Mouse (Mus musculus): ENCODE data around the gene Mrps18b. TPM values are rescaled to one million over a fixed set of nuclear protein-coding genes. Genes with fewer than 3 reads are reported as not detected.

The Mrps18b gene
- polyA plus RNA-seq (2017; shearing (Covaris generic)): 93.2 TPM

DNA sequence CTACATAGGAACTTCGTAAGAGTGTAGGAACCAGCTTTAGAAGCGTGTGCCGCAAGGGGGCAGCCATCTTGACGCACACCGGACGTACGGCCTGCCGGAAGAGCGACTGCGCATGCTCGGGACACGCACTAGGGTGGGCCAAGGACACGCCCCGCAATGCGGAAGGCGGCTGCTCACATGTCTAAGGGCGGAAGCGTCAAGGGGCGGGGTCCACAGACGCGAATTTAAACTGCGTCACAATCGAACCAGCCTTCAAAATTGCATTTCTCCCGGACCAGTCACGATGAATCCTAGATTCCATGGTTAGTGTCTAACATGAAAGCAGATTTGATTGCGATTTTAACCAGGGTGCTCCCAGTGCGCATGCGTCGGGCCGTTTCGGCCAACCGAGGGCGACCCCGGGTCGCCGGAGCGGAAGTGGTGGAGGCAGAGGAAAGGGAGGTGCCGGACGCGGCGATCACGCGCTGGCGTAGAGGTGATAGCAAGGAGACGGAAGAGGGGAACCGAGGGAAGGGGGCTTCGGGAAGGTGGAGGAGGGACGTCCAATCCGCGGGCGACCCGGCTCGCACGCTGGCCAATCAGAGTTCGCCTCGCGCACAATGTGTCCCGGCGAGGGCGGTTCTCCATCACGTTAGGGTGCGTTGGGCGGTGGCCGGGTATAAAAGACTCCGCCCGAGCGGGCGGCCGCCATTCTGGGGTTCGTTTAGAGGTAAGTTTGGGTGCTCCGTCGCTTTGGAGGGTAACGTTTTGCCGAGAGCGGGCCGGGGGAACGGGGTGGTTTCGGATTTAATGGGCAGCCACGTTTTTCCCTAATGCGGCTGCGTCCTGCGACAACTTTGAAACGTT lies at the start of gene Mrps18b, which contains the start of gene Ppp1r10:
TSS of gene Mrps18b (minus strand) at position 93 of the 846 bp plus-strand sequence.
TSS of gene Ppp1r10 (plus strand) at position 138 of the 846 bp plus-strand sequence.

DNA sequence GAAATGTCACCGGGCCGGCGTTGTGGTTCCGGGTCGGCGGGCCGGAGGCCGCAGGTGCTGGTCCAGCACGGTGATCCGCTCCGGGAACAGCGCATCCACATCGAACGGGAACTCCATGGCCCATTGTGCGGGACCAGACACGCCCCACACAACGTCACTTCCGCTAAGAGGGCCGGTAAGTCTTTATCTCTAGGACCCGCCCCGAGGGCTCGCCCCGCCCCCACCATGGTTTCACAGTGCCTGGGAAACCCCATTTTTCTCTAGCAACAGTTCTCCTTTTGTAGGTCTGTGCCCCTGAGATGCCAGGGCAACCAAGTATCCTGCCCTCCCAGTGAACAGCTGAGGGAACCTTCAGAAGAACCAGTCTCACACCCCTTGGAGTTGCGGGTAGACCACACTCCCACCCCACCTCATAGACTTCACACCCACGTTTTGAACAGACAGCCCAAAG lies 6.2 kb downstream of the Mrps18b start, which contains the start of gene Atat1:
TSS of gene Atat1 (minus strand) at position 157 of the 451 bp plus-strand sequence.

GRCm38 (mm10) chr17:35896781-35897643 lies 19.2 kb downstream of the Mrps18b start, which contains the start of gene 2310061I04Rik:
2310061I04Rik (minus strand) TSS chr17:35897431.

DNA sequence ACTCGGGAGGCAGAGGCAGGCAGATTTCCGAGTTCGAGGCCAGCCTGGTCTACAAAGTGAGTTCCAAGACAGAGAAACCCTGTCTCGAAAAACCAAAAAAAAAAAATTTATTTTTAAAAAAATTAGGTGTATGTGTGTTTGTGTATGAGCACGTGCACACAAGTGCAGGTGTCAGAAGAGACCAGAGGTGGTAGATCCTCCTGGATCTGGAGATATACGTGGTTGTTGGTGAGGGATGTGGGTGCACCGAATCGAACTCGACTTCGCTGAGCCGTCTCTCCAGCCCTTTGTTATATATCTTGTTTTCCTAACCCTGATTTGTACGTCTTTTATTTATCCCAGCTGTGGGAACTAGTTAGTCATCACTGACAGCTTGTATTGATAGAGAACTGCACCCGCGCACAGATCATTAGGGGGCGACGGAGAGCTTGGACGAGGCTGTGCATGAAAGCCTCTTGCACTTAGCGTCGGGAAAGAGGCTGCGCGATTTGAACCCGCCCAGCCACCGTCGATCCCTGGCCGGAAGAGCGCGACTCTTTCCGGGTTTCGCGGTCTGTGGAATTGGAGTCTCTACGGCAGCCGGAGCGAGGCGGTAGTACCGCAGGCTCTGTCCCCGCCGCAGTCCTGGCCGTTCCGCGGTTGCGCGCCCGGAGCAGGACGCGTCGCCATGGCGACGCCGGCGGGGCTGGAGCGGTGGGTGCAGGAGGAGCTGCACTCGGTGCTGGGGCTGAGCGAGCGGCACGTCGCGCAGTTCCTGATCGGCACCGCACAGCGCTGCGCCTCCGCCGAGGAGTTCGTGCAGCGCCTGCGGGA lies 36.7 kb downstream of the Mrps18b start, which contains the start of gene Dhx16:
TSS of gene Dhx16 (plus strand) at position 575 of the 813 bp plus-strand sequence.

DNA sequence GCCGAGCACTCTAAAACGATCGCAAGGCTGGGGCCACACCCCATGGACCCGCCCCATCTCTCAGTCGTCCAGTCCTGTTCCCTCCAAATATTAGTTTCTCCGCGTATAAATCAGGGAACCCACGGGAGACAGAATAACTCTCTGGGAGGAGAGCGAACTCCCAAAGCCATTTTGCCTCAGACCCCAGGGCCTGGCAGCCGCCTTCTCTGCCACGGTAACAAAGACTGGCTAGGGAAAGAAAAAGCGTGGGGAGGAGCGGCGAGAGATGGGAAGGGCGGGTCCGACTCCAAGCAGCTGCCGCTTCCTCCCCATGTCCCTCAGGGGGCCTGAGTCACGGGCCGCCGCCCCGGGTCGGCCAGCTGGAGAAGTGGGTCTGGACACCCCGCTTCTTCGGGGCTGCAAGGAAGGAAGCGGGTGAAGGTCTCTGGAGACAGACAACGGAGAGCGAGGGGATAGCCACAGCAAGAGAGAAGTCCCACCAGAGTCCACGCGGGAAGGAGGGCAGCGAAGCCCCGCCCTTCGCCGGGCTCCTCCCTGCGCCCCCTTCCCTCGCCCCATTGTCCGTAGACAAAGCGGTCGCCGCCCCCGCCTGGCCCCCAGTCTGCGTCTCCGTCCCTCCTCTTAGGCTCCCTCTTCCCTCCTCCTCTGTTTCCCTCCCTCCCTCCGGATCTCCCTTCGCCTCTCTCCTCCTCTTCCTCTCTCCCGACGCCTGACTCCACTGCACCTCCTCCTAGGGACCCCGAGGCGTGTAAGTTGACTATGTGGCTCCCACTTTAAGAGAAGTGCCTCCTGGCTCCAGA lies 50.5 kb downstream of the Mrps18b start, which contains the start of gene Ppp1r18:
TSS of gene Ppp1r18 (plus strand) at position 113 of the 800 bp plus-strand sequence.

GRCm38 (mm10) chr17:35861198-35861857 lies 54.9 kb downstream of the Mrps18b start, which contains the start of gene Nrm:
Nrm (plus strand) TSS chr17:35861318.

Other genes with a start within 250 kb of the Mrps18b start
- gene Vars2, start 248.8 kb downstream of the Mrps18b start, polyA plus RNA-seq (2017; shearing (Covaris generic)): 17.0 TPM
- gene Gtf2h4, start 242.7 kb downstream of the Mrps18b start, polyA plus RNA-seq (2017; shearing (Covaris generic)): 14.7 TPM
- 11.5 TPM for gene Ddr1, start 211.8 kb downstream of the Mrps18b start, polyA plus RNA-seq (2017; shearing (Covaris generic))
- gene Ier3, start 94.7 kb downstream of the Mrps18b start, polyA plus RNA-seq (2017; shearing (Covaris generic)): 29.2 TPM
- gene Flot1, start 93.2 kb downstream of the Mrps18b start, polyA plus RNA-seq (2017; shearing (Covaris generic)): 52.6 TPM
- gene Tubb5, start 78.1 kb downstream of the Mrps18b start, polyA plus RNA-seq (2017; shearing (Covaris generic)): 71.0 TPM
- 9.5 TPM for gene Mdc1, start 74.9 kb downstream of the Mrps18b start, polyA plus RNA-seq (2017; shearing (Covaris generic))
- 24.1 TPM for gene Nrm, start 55.1 kb downstream of the Mrps18b start, polyA plus RNA-seq (2017; shearing (Covaris generic))
- gene Ppp1r18, start 50.8 kb downstream of the Mrps18b start, polyA plus RNA-seq (2017; shearing (Covaris generic)): 384 TPM
- gene Dhx16, start 36.6 kb downstream of the Mrps18b start, polyA plus RNA-seq (2017; shearing (Covaris generic)): 54.0 TPM
- 32.9 TPM for gene 2310061I04Rik, start 19.0 kb downstream of the Mrps18b start, polyA plus RNA-seq (2017; shearing (Covaris generic))
- gene Atat1, start 6.3 kb downstream of the Mrps18b start, polyA plus RNA-seq (2017; shearing (Covaris generic)): 13.2 TPM
- 76.6 TPM for gene Ppp1r10, start within 50 bp of the Mrps18b start, polyA plus RNA-seq (2017; shearing (Covaris generic))
- 137 TPM for gene Abcf1, start 53.4 kb upstream of the Mrps18b start, polyA plus RNA-seq (2017; shearing (Covaris generic))
- gene Gnl1, start 63.5 kb upstream of the Mrps18b start, polyA plus RNA-seq (2017; shearing (Covaris generic)): 74.2 TPM
- gene Prr3, start 63.8 kb upstream of the Mrps18b start, polyA plus RNA-seq (2017; shearing (Covaris generic)): 24.6 TPM
- 10.5 TPM for gene H2-T24, start 104.2 kb upstream of the Mrps18b start, polyA plus RNA-seq (2017; shearing (Covaris generic))
- gene H2-T23, start 116.5 kb upstream of the Mrps18b start, polyA plus RNA-seq (2017; shearing (Covaris generic)): 476 TPM
- 161 TPM for gene H2-T22, start 126.4 kb upstream of the Mrps18b start, polyA plus RNA-seq (2017; shearing (Covaris generic))
- 0.95 TPM for gene Gm6034, start 126.6 kb upstream of the Mrps18b start, polyA plus RNA-seq (2017; shearing (Covaris generic))
- gene Gm11127, start 142.0 kb upstream of the Mrps18b start, polyA plus RNA-seq (2017; shearing (Covaris generic)): not detected
- 1.5 TPM for gene Gm19684, start 205.3 kb upstream of the Mrps18b start, polyA plus RNA-seq (2017; shearing (Covaris generic))
- gene Gm7030, start 213.0 kb upstream of the Mrps18b start, polyA plus RNA-seq (2017; shearing (Covaris generic)): not detected